Mouse (Mus musculus) right cerebral cortex, postnatal 36 days (tissue): ENCODE measurements at regions not wholly inside any gene's neighbourhood (a gene's known extent, or its start where the extent isn't known, plus 50 kb on each side); places are given as distances from the start of the nearest gene placed in this dataset.

Experiments used
- DNase-seq, 2 experiments: peaks; one replicate each; pipeline ENCODE4 v3.0.0; 2022; ENCODE audit warnings: low spot score in 2 of 2, mixed read lengths in 1 of 2

GRCm38 (mm10) chr11:37309691-37310090 lies 73.9 kb upstream of the Tenm2 start:
- DNase-seq = no peak

- no peak for DNase-seq
Measured at GRCm38 (mm10) chr11:37306656-37307055, 70.9 kb upstream of the Tenm2 start.
